Mouse (Mus musculus): ENCODE data around the gene C9.

C9 gene

GRCm38 (mm10) chr15:6492386-6492785, 47.3 kb downstream of the C9 start:
- DNase-seq, result no peak

GRCm38 (mm10) chr15:6498396-6499070, 53.4 kb downstream of the C9 start:
- DNase-seq, result no peak

GRCm38 (mm10) chr15:6500787-6501186, 55.7 kb downstream of the C9 start:
- no peak for DNase-seq

GRCm38 (mm10) chr15:6517525-6517924, 72.4 kb downstream of the C9 start:
- no peak for DNase-seq

- no peak for DNase-seq
Measured at GRCm38 (mm10) chr15:6519417-6520255, 74.5 kb downstream of the C9 start.

GRCm38 (mm10) chr15:6520505-6521155, 75.5 kb downstream of the C9 start:
- DNase-seq, result no peak

- DNase-seq, result no peak
Measured at GRCm38 (mm10) chr15:6522653-6523167, 77.6 kb downstream of the C9 start, which contains the start of gene Fyb. TSS of gene Fyb (plus strand) at chr15:6522853.

GRCm38 (mm10) chr15:6524801-6525200, 79.7 kb downstream of the C9 start:
- no peak for DNase-seq

- DNase-seq, result no peak
Measured at GRCm38 (mm10) chr15:6525386-6525785, 80.3 kb downstream of the C9 start.

- DNase-seq, result no peak
Measured at GRCm38 (mm10) chr15:6533858-6534343, 88.8 kb downstream of the C9 start.

GRCm38 (mm10) chr15:6534592-6534991, 89.5 kb downstream of the C9 start:
- no peak for DNase-seq

- DNase-seq, result no peak
Measured at GRCm38 (mm10) chr15:6539639-6540338, 94.7 kb downstream of the C9 start.
